Mouse (Mus musculus): ENCODE results near the gene Cpt1b.
A peak's percentile ranks its signal among the peaks of the same experiment; 100 is the strongest.

Cpt1b gene

GRCm38 (mm10) chr15:89425711-89426121 is at the start of gene Cpt1b:
TSS of gene Cpt1b (minus strand) at chr15:89425863.
- no peak for DNase-seq

DNA sequence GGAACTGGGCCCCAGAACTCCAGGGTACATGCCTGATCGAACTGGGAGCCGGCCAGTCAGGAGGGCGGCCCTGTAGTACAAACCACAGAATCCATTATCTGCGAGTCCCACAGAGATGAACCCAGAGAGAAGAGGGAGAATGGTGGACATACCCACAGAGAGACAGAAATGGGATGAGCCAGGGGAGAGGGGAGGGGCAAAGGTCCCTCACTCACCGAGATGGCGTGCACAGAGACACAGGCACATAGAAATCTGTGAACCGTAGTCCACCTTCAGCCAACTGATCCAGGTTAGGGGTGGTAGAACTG is 49.6 kb upstream of the Cpt1b start:
- DNase-seq = no peak

DNA sequence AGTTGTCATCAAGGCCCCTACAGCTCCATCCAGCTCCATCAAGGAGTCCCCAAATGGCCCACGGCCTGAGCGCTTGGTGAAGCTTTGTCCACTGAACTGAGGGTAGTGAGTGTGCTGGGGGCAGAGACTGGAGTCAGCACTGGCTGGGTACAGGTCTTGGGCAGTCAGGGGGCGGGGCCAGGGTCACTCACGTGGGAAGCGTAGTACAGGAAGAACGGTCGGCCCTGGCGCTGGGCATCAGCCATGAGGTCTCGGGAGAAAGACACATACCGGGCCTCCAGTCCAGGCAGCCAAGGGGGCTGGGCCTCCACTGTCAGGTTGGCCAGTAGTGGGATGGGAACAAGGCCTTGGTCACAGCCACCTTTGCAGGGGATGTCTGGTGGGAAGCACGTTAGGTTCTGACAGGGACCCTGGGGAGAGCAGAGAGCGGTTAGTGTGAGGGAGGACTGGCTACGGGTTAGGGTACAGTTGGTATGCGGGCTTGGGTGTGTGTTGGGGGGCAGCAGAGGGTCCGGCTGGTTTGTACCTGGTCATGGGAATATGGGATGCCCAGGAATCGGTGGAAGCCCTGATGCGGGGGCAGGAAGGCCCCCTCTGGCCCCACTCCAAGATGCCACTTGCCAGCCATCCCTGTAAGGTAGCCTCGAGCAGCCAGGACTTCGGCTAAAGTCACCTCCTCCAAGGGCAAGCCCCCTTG is 49.1 kb upstream of the Cpt1b start:
- peak in 1 of 2 experiments; percentile 27 for DNase-seq

- DNase-seq = no peak
Measured at GRCm38 (mm10) chr15:89473921-89474320, 48.3 kb upstream of the Cpt1b start.

GRCm38 (mm10) chr15:89473370-89473769 is 47.7 kb upstream of the Cpt1b start:
- peak in 1 of 2 experiments; percentile 13 for DNase-seq

- no peak for DNase-seq
Measured at GRCm38 (mm10) chr15:89471476-89471875, 45.8 kb upstream of the Cpt1b start.

GRCm38 (mm10) chr15:89468577-89468976 is 42.9 kb upstream of the Cpt1b start:
- no peak for DNase-seq

- DNase-seq = no peak
Measured at GRCm38 (mm10) chr15:89465052-89465451, 39.4 kb upstream of the Cpt1b start.

- peak in 1 of 2 experiments; percentile 23 for DNase-seq
Measured at GRCm38 (mm10) chr15:89463334-89464235, 37.9 kb upstream of the Cpt1b start.

DNA sequence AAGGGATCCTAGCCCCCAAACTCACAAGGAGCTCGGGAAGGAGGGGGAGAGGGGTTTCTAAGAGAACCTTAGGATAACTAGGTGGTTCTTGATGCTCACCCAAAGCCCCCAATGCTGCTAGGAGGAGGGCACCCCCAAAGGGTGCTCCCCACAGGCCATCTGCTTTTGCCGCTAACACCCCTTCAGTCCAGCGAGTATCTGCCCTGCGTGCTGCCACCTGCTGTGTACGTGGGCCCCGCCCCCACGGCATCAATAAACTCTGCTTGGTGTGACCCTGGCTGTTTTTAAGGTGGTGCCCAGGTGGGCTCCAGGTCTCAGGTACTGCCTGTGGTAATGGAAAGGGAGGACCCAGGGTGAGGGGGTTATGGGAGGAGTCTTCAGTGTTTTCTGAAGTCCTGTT is 36.5 kb upstream of the Cpt1b start:
- no peak for DNase-seq

DNA sequence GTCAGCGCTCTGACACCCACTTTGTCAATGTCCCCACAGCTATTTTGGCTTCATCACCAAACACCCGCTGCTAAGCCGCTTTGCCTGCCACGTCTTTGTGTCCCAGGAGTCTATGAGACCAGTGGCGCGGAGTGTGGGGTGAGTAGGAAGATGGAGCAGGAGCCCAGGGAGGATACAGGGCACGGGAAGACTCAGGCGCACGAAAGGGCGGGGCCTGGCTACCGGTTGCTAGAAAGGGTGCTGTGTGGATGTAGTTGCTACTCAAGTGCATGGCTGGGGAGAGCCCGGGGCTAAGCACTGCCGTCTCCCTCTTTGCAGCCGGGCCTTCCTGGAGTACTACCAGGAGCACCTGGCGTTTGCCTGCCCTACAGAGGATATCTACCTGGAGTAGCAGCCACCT is 35.7 kb upstream of the Cpt1b start:
- no peak for DNase-seq

- no peak for DNase-seq
Measured at GRCm38 (mm10) chr15:89460298-89460697, 34.6 kb upstream of the Cpt1b start.

DNA sequence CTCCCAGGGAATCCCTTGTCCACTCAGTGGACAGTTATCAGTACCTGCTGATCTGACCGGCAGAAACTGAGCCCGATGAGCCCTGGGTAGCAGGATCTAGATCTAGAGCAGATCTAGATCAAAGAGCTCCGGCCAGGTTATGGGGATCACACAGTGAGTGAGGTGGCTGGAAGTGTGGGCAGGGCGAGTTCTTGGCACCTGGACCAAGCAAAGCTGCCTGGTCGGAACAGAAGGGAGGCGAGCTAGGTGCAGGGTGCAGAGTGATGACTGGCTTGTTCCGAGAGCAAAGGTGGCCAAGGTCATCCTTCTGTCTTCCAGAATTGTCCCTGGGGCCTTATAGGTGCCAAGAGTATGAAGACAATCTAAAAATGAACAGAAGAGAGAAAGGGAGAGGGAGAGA is 34.2 kb upstream of the Cpt1b start:
- no peak for DNase-seq

DNA sequence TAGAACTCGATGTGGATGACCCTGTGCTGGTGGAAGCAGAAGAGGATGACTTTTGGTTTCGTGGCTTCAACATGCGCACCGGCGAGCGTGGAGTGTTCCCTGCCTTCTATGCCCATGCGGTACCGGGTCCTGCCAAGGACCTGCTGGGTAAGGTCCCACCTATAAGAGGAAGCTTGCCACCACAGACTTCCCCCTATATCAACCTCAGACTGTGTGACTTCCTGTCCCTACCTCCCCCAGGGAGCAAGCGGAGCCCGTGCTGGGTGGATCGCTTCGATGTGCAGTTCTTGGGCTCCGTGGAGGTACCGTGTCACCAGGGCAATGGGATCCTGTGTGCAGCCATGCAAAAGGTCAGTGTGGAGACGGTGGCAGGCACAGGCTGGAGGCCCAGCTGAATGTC is 33.3 kb upstream of the Cpt1b start:
- DNase-seq = no peak

GRCm38 (mm10) chr15:89455642-89456041 is 30.0 kb upstream of the Cpt1b start:
- DNase-seq = no peak

- no peak for DNase-seq
Measured at GRCm38 (mm10) chr15:89454857-89455256, 29.2 kb upstream of the Cpt1b start.

- DNase-seq = peak in 1 of 2 experiments; percentile 19
Measured at GRCm38 (mm10) chr15:89453865-89454478, 28.3 kb upstream of the Cpt1b start, which contains the start of gene Mapk8ip2. TSS of gene Mapk8ip2 (plus strand) at chr15:89453913.

DNA sequence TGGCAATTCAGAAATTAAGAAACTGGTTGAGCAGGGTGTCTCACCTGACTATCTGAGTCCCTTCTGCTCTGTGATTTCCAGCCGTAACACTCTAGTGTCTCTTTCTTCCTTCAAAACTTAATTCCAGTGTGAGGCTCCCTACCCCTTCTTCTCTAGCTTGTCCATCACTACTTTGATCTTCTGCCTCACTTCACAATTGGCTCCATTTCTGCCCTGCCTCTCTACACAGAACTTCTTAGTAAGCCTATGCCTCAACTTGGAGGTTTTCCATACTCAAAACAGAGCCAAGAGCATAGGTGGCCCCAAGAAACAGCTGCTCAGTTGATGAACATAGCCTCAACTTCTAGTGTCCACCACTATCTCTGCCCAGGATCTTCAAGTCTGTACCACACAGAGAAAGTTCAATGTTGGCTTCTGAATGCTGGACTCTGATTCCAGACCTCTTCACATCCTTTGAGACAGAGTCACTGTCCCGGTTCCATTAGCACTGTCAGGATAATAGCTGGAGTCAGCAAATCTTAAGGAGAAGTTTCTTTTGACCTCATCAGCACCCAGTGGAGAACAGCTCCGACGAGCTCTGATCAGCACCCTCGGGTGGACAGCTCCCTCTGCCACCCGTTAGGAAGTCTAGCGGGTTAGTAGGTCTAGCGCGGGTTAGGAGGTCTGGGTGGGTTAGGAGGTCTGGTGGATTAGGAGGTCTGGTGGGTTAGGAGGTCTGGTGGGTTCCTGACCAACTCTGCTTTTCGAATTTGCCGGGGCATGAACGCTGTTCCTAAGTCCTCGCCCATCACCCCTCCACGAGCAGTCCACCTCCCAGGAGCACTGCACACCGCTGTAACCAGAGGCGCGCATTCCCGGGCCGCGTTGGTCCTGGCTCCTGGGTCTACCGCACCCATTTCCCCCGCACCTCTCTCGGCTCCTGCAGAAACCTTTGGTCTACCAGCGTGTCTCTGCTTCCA is 27.5 kb upstream of the Cpt1b start:
- peak; percentile 36 to 48 for DNase-seq

DNA sequence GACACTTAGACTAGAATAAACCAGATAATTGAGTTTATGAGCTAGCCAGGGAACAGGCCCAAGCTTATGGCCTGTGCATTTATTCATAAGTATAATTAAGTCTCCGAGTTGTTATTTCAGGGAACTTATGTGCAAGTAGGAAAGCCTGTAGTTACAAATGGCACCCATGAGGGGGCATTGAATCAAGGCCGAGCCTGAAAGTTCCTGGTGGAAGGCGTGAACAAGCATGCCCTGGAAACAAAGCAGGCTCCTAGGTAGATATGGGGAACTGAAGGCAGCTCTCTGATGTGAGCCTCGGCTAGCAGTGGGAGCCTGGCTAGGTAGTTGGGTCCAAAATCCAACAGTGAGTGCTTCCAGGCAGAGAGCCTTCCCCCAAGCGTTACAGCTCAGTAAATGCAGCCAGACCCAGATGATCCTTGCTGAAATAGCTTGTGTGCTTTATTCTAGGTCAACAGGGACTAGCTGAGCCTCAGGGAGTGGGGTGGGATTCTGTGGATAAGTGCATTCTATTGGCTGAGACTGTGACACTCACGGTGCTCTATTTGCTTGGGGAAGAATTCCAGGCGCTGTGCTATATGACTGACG is 16.9 kb upstream of the Cpt1b start:
- DNase-seq = no peak

GRCm38 (mm10) chr15:89435878-89436277 is 10.2 kb upstream of the Cpt1b start:
- DNase-seq = no peak

GRCm38 (mm10) chr15:89434136-89434535 is 8.5 kb upstream of the Cpt1b start:
- DNase-seq = no peak

DNA sequence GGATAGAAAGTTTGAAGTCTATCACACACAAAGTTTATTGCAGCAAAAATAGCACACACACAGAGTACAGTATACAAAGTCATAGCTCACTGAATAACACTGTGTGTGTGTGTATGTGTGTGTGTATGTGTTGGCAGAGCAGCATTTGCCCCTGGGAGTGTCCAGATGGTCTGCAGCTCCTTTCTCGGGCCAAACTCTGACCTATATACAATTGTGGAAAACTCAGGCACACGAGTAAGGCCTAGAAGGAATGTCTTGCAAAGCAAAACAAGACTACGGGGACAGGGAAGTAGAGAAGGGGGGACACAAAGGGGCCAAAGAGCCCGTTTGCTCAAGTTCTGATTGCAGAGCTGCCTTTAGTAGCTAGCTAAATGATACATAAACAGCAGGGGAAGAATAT is 7.3 kb upstream of the Cpt1b start:
- no peak for DNase-seq

All from thymus, postnatal 36 days (tissue).